In genomic region chr6:88206566-88206965, GRCm38 (mm10) we compare ENCODE assay signal across 18 mouse cellular contexts. TPM values are rescaled to one million over a fixed set of nuclear protein-coding genes. Genes with fewer than 3 reads are reported as not detected.
"Had no signal": no experiment of that assay in that cellular context is flagged by ENCODE, and none has a peak within 500 bp of the region (broad histone marks: within the 10 kb centered on the region; RNA-seq: fewer than 3 reads in every experiment).

No protein-coding gene starts in this region.

- H3K4me1 ChIP-seq: neural tube, embryonic 13.5 days had no signal

- H3K4me3 ChIP-seq: limb, embryonic 12.5 days; lung, embryonic 15.5 days; midbrain, embryonic 13.5 days; myocyte; neural tube, embryonic 13.5 days; stomach, embryonic 15.5 days had no signal

- H3K36me3 ChIP-seq: limb, embryonic 12.5 days; lung, embryonic 15.5 days; midbrain, embryonic 13.5 days; neural tube, embryonic 13.5 days; stomach, embryonic 15.5 days had no signal

- DNase-seq: retina, postnatal 1 day; right cerebral cortex, postnatal 14 days; thymus, postnatal 36 days had no signal

- ATAC-seq: midbrain, embryonic 13.5 days had no signal

- H3K27ac ChIP-seq: kidney, postnatal 0 days; limb, embryonic 12.5 days; lung, embryonic 15.5 days; macrophage; midbrain, embryonic 13.5 days; neural tube, embryonic 13.5 days; stomach, embryonic 15.5 days had no signal

- H3K4me2 ChIP-seq: limb, embryonic 12.5 days; lung, embryonic 15.5 days; midbrain, embryonic 13.5 days; neural tube, embryonic 13.5 days; stomach, embryonic 15.5 days had no signal

- H3K9me3 ChIP-seq: limb, embryonic 12.5 days; lung, embryonic 15.5 days; midbrain, embryonic 13.5 days; neural tube, embryonic 13.5 days; stomach, embryonic 15.5 days had no signal

- H3K9ac ChIP-seq: limb, embryonic 12.5 days; lung, embryonic 15.5 days; midbrain, embryonic 13.5 days; neural tube, embryonic 13.5 days; stomach, embryonic 15.5 days had no signal

RNA-seq across cellular contexts. Expression of gene Dnajb8, which starts 15.5 kb away (rescaled TPM):
- total RNA-seq: layer of hippocampus, adult 18-20 months; layer of hippocampus, postnatal 10 days; left cerebral cortex, postnatal 36 days; liver, adult 2 months had no signal
- polyA plus RNA-seq: kidney, postnatal 0 days; limb, embryonic 12.5 days; liver, adult 2 months; liver, embryonic 16.5 days; lung, embryonic 15.5 days; macrophage; midbrain, embryonic 13.5 days; myocyte; neural tube, embryonic 13.5 days; spleen, adult 2 months; stomach, embryonic 15.5 days; thymus, postnatal 0 days had no signal
